25 mouse cellular contexts compared by ENCODE assay signal in genomic region chr10:108569568-108570139, GRCm38 (mm10).
DNase-seq lines count a peak whose midpoint lies in the region; ATAC-seq and TF ChIP-seq lines count a peak whose summit lies in the region.
"Had no signal": no experiment of that assay in that cellular context is flagged by ENCODE, and none has a peak within 500 bp of the region (broad histone marks: within the 10 kb centered on the region; RNA-seq: fewer than 3 reads in every experiment).

No protein-coding gene starts in this region.

- no peak for ATAC-seq in kidney, postnatal 0 days (replicated peaks; ENCODE audit: low FRiP score, low read depth)
- 0 out of 2 replicates have a peak, but pooled peaks have one; percentile 53 for ATAC-seq in neural tube, embryonic 14.5 days (ENCODE audit: low read depth)

- H3K36me3 ChIP-seq in heart, embryonic 10.5 days, result no peaks in the 10 kb centered on the region
- H3K36me3 ChIP-seq in kidney, postnatal 0 days (ENCODE audit: insufficient read depth, low read length), result no peaks in the 10 kb centered on the region
- no peaks in the 10 kb centered on the region for H3K36me3 ChIP-seq in neural tube, embryonic 14.5 days (ENCODE audit: control insufficient read depth, insufficient read depth, low read length)
- H3K36me3 ChIP-seq: embryonic facial prominence, embryonic 15.5 days; heart, embryonic 15.5 days; limb, embryonic 13.5 days; lung, embryonic 15.5 days had no signal

- no peak overlapping the region for H3K4me2 ChIP-seq in kidney, postnatal 0 days (ENCODE audit: low read length)
- no peak overlapping the region for H3K4me2 ChIP-seq in neural tube, embryonic 14.5 days (ENCODE audit: low read depth, low read length)
- H3K4me2 ChIP-seq: embryonic facial prominence, embryonic 15.5 days; heart, embryonic 15.5 days; hindbrain, embryonic 14.5 days; limb, embryonic 13.5 days; liver, embryonic 11.5 days; lung, embryonic 15.5 days; midbrain, embryonic 11.5 days had no signal

- no peak for DNase-seq in heart, embryonic 10.5 days (ENCODE audit: low spot score)
- DNase-seq in heart, postnatal 4 days, result no peak
- DNase-seq in kidney, postnatal 0 days (ENCODE audit: low spot score), result no peak
- DNase-seq in kidney, adult 11 months, result no peak
- DNase-seq in R1 (ENCODE audit: low read depth, low spot score), result peak; percentile 88
- no peak for DNase-seq in right cerebral cortex, adult 2 months (ENCODE audit: low spot score in 2 of 2)
- no peak for DNase-seq in frontal cortex, postnatal 14 days (ENCODE audit: low spot score in 2 of 2)
- DNase-seq: adrenal gland, postnatal 14 days; B cell, adult 2 months; cerebellum, adult 11-12 months; cerebellum, adult 9-11 months; embryo, embryonic 11 days; gastrocnemius, postnatal 14 days; spleen, adult 18-20 months; thymus, postnatal 14 days had no signal

- H3K4me1 ChIP-seq in heart, embryonic 10.5 days, result peaks cover 24% of the 10 kb centered on the region
- peaks cover 9% of the 10 kb centered on the region; the same call in 1 of the 2 replicates for H3K4me1 ChIP-seq in kidney, postnatal 0 days (replicated peaks; ENCODE audit: insufficient read depth, low read length)
- H3K4me1 ChIP-seq in neural tube, embryonic 14.5 days (ENCODE audit: control insufficient read depth, insufficient read depth, low read length), result 0 out of 2 replicates have a peak, but pooled peaks cover 3% of the 10 kb centered on the region
- H3K4me1 ChIP-seq: embryonic facial prominence, embryonic 15.5 days; lung, embryonic 15.5 days had no signal

- 0 out of 2 replicates have a peak overlapping the region, but pooled peaks have one; percentile 10 for H3K27ac ChIP-seq in heart, embryonic 10.5 days
- H3K27ac ChIP-seq in kidney, postnatal 0 days, result 0 out of 2 replicates have a peak overlapping the region, but pooled peaks have one; percentile 1
- H3K27ac ChIP-seq in neural tube, embryonic 14.5 days (ENCODE audit: low read depth, low read length), result no peak overlapping the region
- H3K27ac ChIP-seq: embryonic facial prominence, embryonic 15.5 days; heart, embryonic 15.5 days; layer of hippocampus, adult 2 months; limb, embryonic 13.5 days; lung, embryonic 15.5 days had no signal

- H3K9ac ChIP-seq in kidney, postnatal 0 days (ENCODE audit: low read depth, low read length), result no peak overlapping the region
- no peak overlapping the region for H3K9ac ChIP-seq in neural tube, embryonic 14.5 days (replicated peaks; ENCODE audit: low read depth, low read length)
- H3K9ac ChIP-seq: embryonic facial prominence, embryonic 15.5 days; heart, embryonic 15.5 days; hindbrain, embryonic 14.5 days; limb, embryonic 13.5 days; lung, embryonic 15.5 days had no signal

- H3K9me3 ChIP-seq in heart, embryonic 10.5 days, result no peaks in the 10 kb centered on the region
- no peaks in the 10 kb centered on the region for H3K9me3 ChIP-seq in kidney, postnatal 0 days (replicated peaks; ENCODE audit: low read length)
- H3K9me3 ChIP-seq in neural tube, embryonic 14.5 days (ENCODE audit: control insufficient read depth, low read length), result no peaks in the 10 kb centered on the region
- H3K9me3 ChIP-seq: embryonic facial prominence, embryonic 15.5 days; heart, embryonic 15.5 days; limb, embryonic 13.5 days; lung, embryonic 15.5 days had no signal

- no peak overlapping the region for H3K4me3 ChIP-seq in heart, embryonic 10.5 days
- no peak overlapping the region for H3K4me3 ChIP-seq in kidney, postnatal 0 days (replicated peaks; ENCODE audit: low read depth, low read length)
- no peak overlapping the region for H3K4me3 ChIP-seq in neural tube, embryonic 14.5 days (ENCODE audit: low read depth, low read length)
- H3K4me3 ChIP-seq: embryonic facial prominence, embryonic 15.5 days; heart, embryonic 15.5 days; layer of hippocampus, adult 2 months; left cerebral cortex, adult 2 months; limb, embryonic 13.5 days; lung, embryonic 15.5 days had no signal

- no peaks in the 10 kb centered on the region for H3K27me3 ChIP-seq in heart, embryonic 10.5 days (ENCODE audit: insufficient read depth, poor library complexity, severe bottlenecking)
- no peaks in the 10 kb centered on the region for H3K27me3 ChIP-seq in kidney, postnatal 0 days (ENCODE audit: insufficient read depth, low read length)
- no peaks in the 10 kb centered on the region for H3K27me3 ChIP-seq in neural tube, embryonic 14.5 days (ENCODE audit: control insufficient read depth, insufficient read depth, low read length)
- H3K27me3 ChIP-seq: embryonic facial prominence, embryonic 15.5 days; heart, embryonic 15.5 days; limb, embryonic 13.5 days; lung, embryonic 15.5 days had no signal

- TF ChIP-seq CTCF in kidney, postnatal 0 days (IDR thresholded peaks at IDR 0.05; ENCODE audit: low read depth), result no peak

- WGBS in heart, embryonic 10.5 days, result 71% methylated on average over 6 of the region's 6 CpGs
- WGBS in kidney, postnatal 0 days, result 85% methylated on average over 6 of the region's 6 CpGs
- 53% methylated on average over 6 of the region's 6 CpGs for WGBS in neural tube, embryonic 14.5 days
